Mouse (Mus musculus) myocyte (in vitro differentiated cells): ENCODE measurements around the gene Steap3.

Experiments
- E2F4 ChIP-seq: IDR thresholded peaks from one replicate; pipeline ENCODE4 v1.6.1; 2011; ENCODE audit warnings: mild to moderate bottlenecking, control low read depth, moderate library complexity; ENCODE audit not compliant: insufficient read depth
- MYOD1 ChIP-seq, 3 experiments: IDR thresholded peaks; one replicate each; pipeline ENCODE4 v1.6.1; 2011; ENCODE audit warnings: control low read depth in 2 of 3, low read depth in 2 of 3, mild to moderate bottlenecking in 2 of 3, moderate library complexity in 1 of 3; ENCODE audit not compliant: insufficient read length in 2 of 3, control insufficient read depth in 1 of 3
- POLR2A ChIP-seq: IDR thresholded peaks from one replicate; pipeline ENCODE4 v1.6.1; 2011; ENCODE audit warnings: low read depth, mild to moderate bottlenecking, control low read depth, moderate library complexity; ENCODE audit not compliant: insufficient read length
- POLR2AphosphoS2 ChIP-seq: IDR thresholded peaks from one replicate; pipeline ENCODE4 v1.6.1; 2011; ENCODE audit warnings: low read depth, control low read depth; ENCODE audit not compliant: insufficient read length
- TCF12 ChIP-seq: IDR thresholded peaks from one replicate; pipeline ENCODE4 v1.6.1; 2011; ENCODE audit warnings: mild to moderate bottlenecking, control low read depth; ENCODE audit not compliant: poor library complexity, insufficient read depth, severe bottlenecking
- USF1 ChIP-seq: IDR thresholded peaks from one replicate; pipeline ENCODE4 v1.6.1; 2011; ENCODE audit warnings: low read depth, mild to moderate bottlenecking, control low read depth, moderate library complexity

- TF ChIP-seq USF1, result no peak
- no peak for TF ChIP-seq POLR2AphosphoS2
- no peak for TF ChIP-seq POLR2A
- TF ChIP-seq TCF12, result no peak
- no peak for TF ChIP-seq MYOD1 (IDR thresholded peaks at IDR 0.05; ENCODE audit: control insufficient read depth in 1 of 3, insufficient read length in 2 of 3, low read depth in 2 of 3)
- TF ChIP-seq E2F4, result no peak
Measured at GRCm38 (mm10) chr1:120289843-120290242, 17.3 kb upstream of the Steap3 start.
